Mouse (Mus musculus): Measurements from ENCODE around the gene Igfbp5. TPM values are rescaled to one million over a fixed set of nuclear protein-coding genes. Genes with fewer than 3 reads are reported as not detected.

Igfbp5 gene
- total RNA-seq, 1 experiment, result 2.1 TPM

DNA sequence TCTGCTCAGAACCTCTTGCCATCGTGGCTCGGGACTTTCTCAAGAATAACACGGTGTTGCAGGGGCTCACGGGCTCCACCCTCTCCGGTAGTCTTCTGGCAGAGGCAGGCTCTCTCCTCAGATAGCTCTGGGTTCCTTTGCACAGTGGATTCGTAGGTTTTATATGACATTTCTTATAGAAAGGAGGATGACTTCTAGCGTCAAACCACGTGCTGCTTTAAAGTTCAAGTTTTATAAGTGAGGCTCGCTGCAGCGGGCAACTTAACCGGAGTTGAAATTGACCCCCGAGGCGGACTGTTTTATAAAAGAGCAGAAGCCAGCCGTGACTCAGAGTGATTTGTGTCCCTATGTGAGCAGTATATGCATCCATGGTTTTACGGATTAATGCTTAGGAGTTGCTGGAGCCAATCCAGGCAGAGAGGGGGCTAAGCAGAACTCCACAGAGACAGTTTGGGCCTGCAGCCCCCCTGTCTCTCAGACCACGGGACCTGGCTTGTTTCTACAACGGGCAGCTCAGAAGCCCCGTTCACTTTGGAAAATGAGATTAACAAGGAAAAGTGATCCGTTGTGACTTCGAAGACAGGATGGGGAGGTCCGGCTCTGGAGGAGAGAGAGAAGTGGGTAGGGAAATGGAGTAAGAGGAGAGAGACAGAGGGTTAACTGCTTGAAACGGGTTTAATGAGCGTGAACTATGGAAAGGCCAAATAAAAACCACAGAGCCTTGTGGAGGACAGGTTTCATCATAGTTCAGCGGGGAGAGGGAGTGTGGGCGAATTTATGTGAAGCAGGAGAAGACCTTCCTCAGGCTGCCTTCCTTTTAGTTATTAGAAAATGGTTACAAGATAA lies 4.0 kb upstream of the Igfbp5 start:
- no peak overlapping the region for H3K9ac ChIP-seq (ENCODE audit: insufficient read depth, low read depth, low read length, poor library complexity, severe bottlenecking)

DNA sequence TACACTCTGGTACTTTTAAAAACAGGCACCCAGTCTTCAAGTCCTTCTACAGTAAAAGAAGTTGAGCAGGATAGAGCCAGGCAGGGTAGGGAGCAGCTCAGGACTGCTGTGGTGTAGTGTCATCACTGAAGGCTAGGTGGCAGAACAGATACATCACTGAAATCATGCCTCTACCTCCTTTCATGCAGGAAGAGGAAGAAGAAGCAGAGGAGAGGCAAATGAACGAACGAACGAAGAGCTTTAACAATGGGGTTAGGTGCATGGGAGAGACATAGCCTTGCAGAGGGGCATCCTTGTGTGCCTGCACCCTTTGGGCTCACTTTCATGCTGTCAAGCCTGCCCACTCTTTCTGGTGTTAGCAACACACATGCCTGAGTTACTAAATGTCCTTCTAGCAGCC lies 3.2 kb upstream of the Igfbp5 start:
- H3K9me3 ChIP-seq (ENCODE audit: control insufficient read depth, insufficient read depth, low read depth, low read length), result no peaks in the 10 kb centered on the region
- no peak overlapping the region for H3K27ac ChIP-seq (ENCODE audit: insufficient read depth, low read depth, low read length, poor library complexity, severe bottlenecking)
- H3K9ac ChIP-seq (ENCODE audit: insufficient read depth, low read depth, low read length, poor library complexity, severe bottlenecking), result no peak overlapping the region
- no peaks in the 10 kb centered on the region; a peak in 1 of 4 replicates for H3K4me1 ChIP-seq (ENCODE audit: control insufficient read depth in 2 of 2, insufficient read depth in 2 of 2, low read length in 2 of 2, poor library complexity in 1 of 2)
- no peak for DNase-seq (ENCODE audit: low read depth, low spot score)
- no peaks in the 10 kb centered on the region for H3K36me3 ChIP-seq (ENCODE audit: control insufficient read depth, insufficient read depth, low read length, poor library complexity, severe bottlenecking)
- H3K4me3 ChIP-seq (ENCODE audit: insufficient read depth in 1 of 2, low read depth in 1 of 2, low read length in 2 of 2, poor library complexity in 1 of 2, severe bottlenecking in 1 of 2), result no peak overlapping the region
- in situ Hi-C loops (cut with MboI; ENCODE audit: low sequenced_read_pairs in 2 of 2, unreplicated experiment in 2 of 2), result loop anchor here in 1 of 2 experiments (10.0 to 25.0 kb wide), 3 partner anchors 384 to 947 kb away; no protein-coding TSS in a partner anchor
- TF ChIP-seq MAFK (IDR thresholded peaks at IDR 0.05; ENCODE audit: insufficient read depth, low read depth, low read length) (no peak), ZNF384 (IDR thresholded peaks at IDR 0.05; ENCODE audit: low read depth, low read length) (no peak), ZC3H11A (IDR thresholded peaks at IDR 0.05; ENCODE audit: borderline replicate concordance, low read depth, low read length) (peak; percentile 67; the same call in 1 of the 2 replicates)

More for the DNA sequence above, 4.0 kb upstream of the Igfbp5 start:
- no peak overlapping the region for H3K27ac ChIP-seq (ENCODE audit: insufficient read depth, low read depth, low read length, poor library complexity, severe bottlenecking)
- H3K4me1 ChIP-seq (ENCODE audit: control insufficient read depth in 2 of 2, insufficient read depth in 2 of 2, low read length in 2 of 2, poor library complexity in 1 of 2), result no peaks in the 10 kb centered on the region; a peak in 1 of 4 replicates
- no peak for DNase-seq (ENCODE audit: low read depth, low spot score)
- H3K4me3 ChIP-seq (ENCODE audit: insufficient read depth in 1 of 2, low read depth in 1 of 2, low read length in 2 of 2, poor library complexity in 1 of 2, severe bottlenecking in 1 of 2), result no peak overlapping the region
- no peaks in the 10 kb centered on the region for H3K36me3 ChIP-seq (ENCODE audit: control insufficient read depth, insufficient read depth, low read length, poor library complexity, severe bottlenecking)
- no peak for TF ChIP-seq MAFK (IDR thresholded peaks at IDR 0.05; ENCODE audit: insufficient read depth, low read depth, low read length)
- TF ChIP-seq CHD2 (IDR thresholded peaks at IDR 0.05; ENCODE audit: low read depth, low read length), result no peak
- no peak for TF ChIP-seq HCFC1 (IDR thresholded peaks at IDR 0.05; ENCODE audit: borderline replicate concordance, insufficient read depth, low read length)
- no peak for TF ChIP-seq ZC3H11A (IDR thresholded peaks at IDR 0.05; ENCODE audit: borderline replicate concordance, low read depth, low read length)
- TF ChIP-seq ZNF384 (IDR thresholded peaks at IDR 0.05; ENCODE audit: low read depth, low read length), result no peak
- no peaks in the 10 kb centered on the region for H3K9me3 ChIP-seq (ENCODE audit: control insufficient read depth, insufficient read depth, low read depth, low read length)
- in situ Hi-C loops (cut with MboI; ENCODE audit: low sequenced_read_pairs in 2 of 2, unreplicated experiment in 2 of 2), result loop anchor here in 1 of 2 experiments (10.0 to 25.0 kb wide), 3 partner anchors 384 to 946 kb away; no protein-coding TSS in a partner anchor

DNA sequence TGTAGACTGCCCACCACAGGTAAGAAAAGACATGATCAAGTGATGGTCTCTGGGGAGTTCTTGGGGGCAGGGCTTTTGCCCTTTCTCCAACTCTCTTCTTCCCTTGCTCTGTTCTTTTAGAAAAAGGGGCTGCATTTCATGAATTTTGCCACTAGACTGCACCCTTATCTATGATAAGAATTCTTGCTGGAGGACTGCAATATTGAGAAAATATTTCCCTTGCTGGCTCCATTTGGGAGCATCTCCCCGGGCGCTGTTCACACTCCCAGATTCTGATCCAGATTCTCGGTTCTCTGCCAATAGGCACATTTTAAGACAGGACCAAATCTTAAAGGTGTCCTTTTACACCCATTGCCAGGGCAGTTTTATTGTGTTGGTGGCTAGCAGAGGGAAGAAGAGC lies 1.4 kb upstream of the Igfbp5 start:
- DNase-seq (ENCODE audit: low read depth, low spot score), result no peak
- Histone ChIP-seq H3K36me3 (ENCODE audit: control insufficient read depth, insufficient read depth, low read length, poor library complexity, severe bottlenecking) (no peaks in the 10 kb centered on the region), H3K4me3 (ENCODE audit: insufficient read depth in 1 of 2, low read depth in 1 of 2, low read length in 2 of 2, poor library complexity in 1 of 2, severe bottlenecking in 1 of 2) (no peak overlapping the region), H3K9me3 (ENCODE audit: control insufficient read depth, insufficient read depth, low read depth, low read length) (no peaks in the 10 kb centered on the region), H3K4me1 (ENCODE audit: control insufficient read depth in 2 of 2, insufficient read depth in 2 of 2, low read length in 2 of 2, poor library complexity in 1 of 2) (no peaks in the 10 kb centered on the region; a peak in 1 of 4 replicates), H3K27ac (ENCODE audit: insufficient read depth, low read depth, low read length, poor library complexity, severe bottlenecking) (no peak overlapping the region), H3K9ac (ENCODE audit: insufficient read depth, low read depth, low read length, poor library complexity, severe bottlenecking) (no peak overlapping the region)
- in situ Hi-C loops (cut with MboI; ENCODE audit: low sequenced_read_pairs in 2 of 2, unreplicated experiment in 2 of 2), result loop anchor here in 1 of 2 experiments (10.0 to 25.0 kb wide), 3 partner anchors 386 to 949 kb away; no protein-coding TSS in a partner anchor
- no peak for TF ChIP-seq MAFK (IDR thresholded peaks at IDR 0.05; ENCODE audit: insufficient read depth, low read depth, low read length)
- no peak for TF ChIP-seq HCFC1 (IDR thresholded peaks at IDR 0.05; ENCODE audit: borderline replicate concordance, insufficient read depth, low read length)
- no peak for TF ChIP-seq ZC3H11A (IDR thresholded peaks at IDR 0.05; ENCODE audit: borderline replicate concordance, low read depth, low read length)
- TF ChIP-seq ZNF384 (IDR thresholded peaks at IDR 0.05; ENCODE audit: low read depth, low read length), result no peak
- no peak for TF ChIP-seq CHD2 (IDR thresholded peaks at IDR 0.05; ENCODE audit: low read depth, low read length)

DNA sequence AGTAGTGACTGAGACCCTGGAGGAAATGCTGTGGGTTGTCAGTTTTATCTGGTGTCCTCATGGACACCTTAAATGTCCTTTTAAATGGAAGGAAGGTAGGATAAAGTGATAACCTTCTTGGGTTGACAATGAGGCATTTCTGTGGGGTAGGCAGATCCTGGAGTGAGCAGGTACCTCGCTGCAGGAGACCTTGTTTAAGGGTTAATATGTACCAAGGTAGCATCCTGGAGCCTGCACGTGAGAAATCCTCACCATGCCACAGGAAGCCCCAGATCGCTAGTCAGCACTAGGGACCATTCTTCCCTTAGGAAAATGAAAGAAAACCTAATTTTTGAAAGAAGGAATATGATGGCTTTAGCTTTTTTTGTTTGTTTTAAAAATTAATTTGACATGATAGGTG lies 1.0 kb upstream of the Igfbp5 start:
- DNase-seq (ENCODE audit: low read depth, low spot score), result no peak
- in situ Hi-C loops (cut with MboI; ENCODE audit: low sequenced_read_pairs in 2 of 2, unreplicated experiment in 2 of 2), result loop anchor here in 1 of 2 experiments (10.0 to 25.0 kb wide), 3 partner anchors 387 to 949 kb away; no protein-coding TSS in a partner anchor
- TF ChIP-seq MAFK (IDR thresholded peaks at IDR 0.05; ENCODE audit: insufficient read depth, low read depth, low read length), result no peak
- TF ChIP-seq HCFC1 (IDR thresholded peaks at IDR 0.05; ENCODE audit: borderline replicate concordance, insufficient read depth, low read length), result no peak
- no peak for TF ChIP-seq ZNF384 (IDR thresholded peaks at IDR 0.05; ENCODE audit: low read depth, low read length)
- no peak for TF ChIP-seq CHD2 (IDR thresholded peaks at IDR 0.05; ENCODE audit: low read depth, low read length)
- no peak for TF ChIP-seq ZC3H11A (IDR thresholded peaks at IDR 0.05; ENCODE audit: borderline replicate concordance, low read depth, low read length)
- Histone ChIP-seq H3K9ac (ENCODE audit: insufficient read depth, low read depth, low read length, poor library complexity, severe bottlenecking) (no peak overlapping the region), H3K36me3 (ENCODE audit: control insufficient read depth, insufficient read depth, low read length, poor library complexity, severe bottlenecking) (no peaks in the 10 kb centered on the region), H3K9me3 (ENCODE audit: control insufficient read depth, insufficient read depth, low read depth, low read length) (no peaks in the 10 kb centered on the region), H3K4me3 (ENCODE audit: insufficient read depth in 1 of 2, low read depth in 1 of 2, low read length in 2 of 2, poor library complexity in 1 of 2, severe bottlenecking in 1 of 2) (no peak overlapping the region), H3K4me1 (ENCODE audit: control insufficient read depth in 2 of 2, insufficient read depth in 2 of 2, low read length in 2 of 2, poor library complexity in 1 of 2) (no peaks in the 10 kb centered on the region; a peak in 1 of 4 replicates), H3K27ac (ENCODE audit: insufficient read depth, low read depth, low read length, poor library complexity, severe bottlenecking) (no peak overlapping the region)

Data from ES-E14 (cell line).